Mouse (Mus musculus) C2C12 (cell line): ENCODE measurements at regions not wholly inside any gene's neighbourhood (a gene's known extent, or its start where the extent isn't known, plus 50 kb on each side); places are given as distances from the start of the nearest gene placed in this dataset.

Experiments
- H3K27me3 ChIP-seq: one replicate; pipeline ENCODE4 v1.6.1; 2011; ENCODE audit not compliant: control insufficient read depth, insufficient read depth, insufficient read length
- H3K36me3 ChIP-seq: one replicate; pipeline ENCODE4 v1.6.1; 2011; ENCODE audit not compliant: control insufficient read depth, insufficient read depth
- H3K4me3 ChIP-seq: one replicate; pipeline ENCODE4 v1.5.1; 2011; ENCODE audit warnings: mild to moderate bottlenecking, control low read depth; ENCODE audit not compliant: poor library complexity, insufficient read depth, severe bottlenecking
- H3K79me2 ChIP-seq: one replicate; pipeline ENCODE4 v1.6.1; 2011; ENCODE audit not compliant: control insufficient read depth, insufficient read depth
- H3K79me3 ChIP-seq: one replicate; pipeline ENCODE4 v1.6.1; 2011; ENCODE audit warnings: low read depth, control low read depth
- H3ac ChIP-seq: one replicate; pipeline ENCODE3; 2011; ENCODE audit warnings: low read depth; ENCODE audit not compliant: control insufficient read depth, insufficient read length
- CEBPB ChIP-seq: IDR thresholded peaks from one replicate; pipeline ENCODE4 v1.6.1; 2011; ENCODE audit warnings: low read depth, mild to moderate bottlenecking, control low read depth, moderate library complexity
- CTCF ChIP-seq: IDR thresholded peaks from one replicate; pipeline ENCODE4 v1.5.1; 2011; ENCODE audit not compliant: control insufficient read depth, insufficient read depth, insufficient read length
- FOSL1 ChIP-seq: IDR thresholded peaks from one replicate; pipeline ENCODE4 v1.8.0; 2011; ENCODE audit warnings: mild to moderate bottlenecking, low read length; ENCODE audit not compliant: poor library complexity, insufficient read depth, severe bottlenecking
- MAX ChIP-seq: IDR thresholded peaks from one replicate; pipeline ENCODE4 v1.6.1; 2011; ENCODE audit warnings: mild to moderate bottlenecking, control low read depth
- MYOD1 ChIP-seq: IDR thresholded peaks from one replicate; pipeline ENCODE4 v1.6.1; 2011; ENCODE audit warnings: low read depth; ENCODE audit not compliant: control insufficient read depth, insufficient read length
- MYOG ChIP-seq: IDR thresholded peaks from one replicate; pipeline ENCODE4 v1.6.1; 2011; ENCODE audit not compliant: control insufficient read depth, insufficient read length; ENCODE audit errors: extremely low read depth
- USF1 ChIP-seq: IDR thresholded peaks from one replicate; pipeline ENCODE4 v1.6.1; 2011; ENCODE audit warnings: low read depth, mild to moderate bottlenecking, control low read depth, moderate library complexity

- no peak for TF ChIP-seq CEBPB
- TF ChIP-seq MYOG, result no peak
- TF ChIP-seq USF1, result no peak
- no peak for TF ChIP-seq CTCF
- no peak for TF ChIP-seq MAX
- TF ChIP-seq FOSL1, result no peak
- TF ChIP-seq MYOD1, result no peak
- Histone ChIP-seq H3K36me3 (no peaks in the 10 kb centered on the region), H3K79me2 (no peaks in the 10 kb centered on the region), H3ac (no peak overlapping the region), H3K27me3 (no peaks in the 10 kb centered on the region), H3K4me3 (no peak overlapping the region), H3K79me3 (no peaks in the 10 kb centered on the region)
These were observed 241.3 kb upstream of the Marcks start for GRCm38 (mm10) chr10:37380024-37380423.

DNA sequence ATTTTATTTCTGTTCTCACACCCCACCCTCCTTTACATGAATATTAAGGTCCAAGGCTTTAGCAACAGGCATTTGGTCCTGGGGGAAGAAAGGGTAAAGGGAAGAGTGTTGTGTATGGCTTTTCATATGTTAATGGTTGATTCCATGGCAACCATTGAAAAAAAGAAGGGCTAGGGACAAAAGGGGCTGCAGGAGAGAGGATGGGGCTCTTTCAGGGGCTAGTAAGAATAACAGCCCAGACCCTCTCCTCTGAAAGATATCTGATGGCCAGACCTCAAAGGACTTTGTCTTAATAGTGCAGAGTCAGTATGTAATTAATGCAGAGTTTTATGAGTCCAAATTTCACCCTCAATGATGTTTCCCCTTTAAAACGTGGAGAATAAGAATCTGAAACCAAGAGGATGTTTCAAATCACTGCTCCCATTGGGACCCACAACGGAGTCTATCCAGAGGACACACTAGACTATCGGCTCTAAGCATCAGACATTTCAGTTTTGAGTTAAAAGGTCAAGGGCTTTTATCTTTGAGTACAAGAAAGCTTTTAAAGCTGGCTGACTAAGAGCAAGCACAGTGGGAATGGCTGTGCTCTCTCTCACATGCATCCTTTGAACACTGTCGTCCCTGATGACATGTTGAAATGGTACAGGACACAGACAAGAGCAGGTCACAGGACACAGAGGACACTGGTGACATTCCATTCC lies 239.4 kb upstream of the Marcks start:
- Histone ChIP-seq H3K79me2 (no peaks in the 10 kb centered on the region), H3K79me3 (no peaks in the 10 kb centered on the region), H3K4me3 (no peak overlapping the region), H3K27me3 (no peaks in the 10 kb centered on the region), H3ac (no peak overlapping the region), H3K36me3 (no peaks in the 10 kb centered on the region)
- no peak for TF ChIP-seq MYOG

- no peak overlapping the region for H3ac ChIP-seq
- TF ChIP-seq FOSL1 (no peak), MAX (no peak), CEBPB (no peak), CTCF (no peak), MYOD1 (no peak), USF1 (no peak), MYOG (no peak)
- no peak overlapping the region for H3K4me3 ChIP-seq
- no peaks in the 10 kb centered on the region for H3K79me2 ChIP-seq
- H3K36me3 ChIP-seq, result no peaks in the 10 kb centered on the region
- no peaks in the 10 kb centered on the region for H3K27me3 ChIP-seq
- no peaks in the 10 kb centered on the region for H3K79me3 ChIP-seq
These were observed 238.7 kb upstream of the Marcks start for GRCm38 (mm10) chr10:37377258-37378001.

- H3K79me2 ChIP-seq, result no peaks in the 10 kb centered on the region
- no peaks in the 10 kb centered on the region for H3K36me3 ChIP-seq
- no peaks in the 10 kb centered on the region for H3K79me3 ChIP-seq
- TF ChIP-seq CTCF (no peak), MAX (no peak), MYOG (no peak), FOSL1 (no peak), USF1 (no peak), MYOD1 (no peak), CEBPB (no peak)
- H3K27me3 ChIP-seq, result no peaks in the 10 kb centered on the region
- no peak overlapping the region for H3K4me3 ChIP-seq
- H3ac ChIP-seq, result no peak overlapping the region
These were observed 237.5 kb upstream of the Marcks start for GRCm38 (mm10) chr10:37376172-37376571.

DNA sequence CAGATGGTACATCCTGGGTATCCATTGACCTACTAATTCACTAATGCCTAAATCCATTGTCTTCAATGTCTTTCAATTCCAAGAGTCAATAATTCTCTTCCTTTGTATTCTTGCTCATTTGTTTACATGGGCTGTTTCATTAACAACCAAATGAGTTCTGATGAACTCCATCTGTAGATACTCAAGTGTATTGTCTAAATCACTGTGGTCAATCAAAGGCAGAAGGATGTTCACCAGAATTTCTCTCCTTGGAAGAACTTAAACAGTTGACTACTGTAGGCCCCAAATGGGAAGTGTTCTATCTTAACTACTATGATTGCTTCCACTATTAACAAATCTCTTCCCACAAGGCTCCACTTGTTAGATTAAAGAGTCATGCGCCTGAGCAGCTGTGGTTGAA lies 236.9 kb upstream of the Marcks start:
- Histone ChIP-seq H3K36me3 (no peaks in the 10 kb centered on the region), H3K79me2 (no peaks in the 10 kb centered on the region), H3K79me3 (no peaks in the 10 kb centered on the region), H3K4me3 (no peak overlapping the region), H3K27me3 (no peaks in the 10 kb centered on the region), H3ac (no peak overlapping the region)
- no peak for TF ChIP-seq CTCF
- no peak for TF ChIP-seq MAX
- TF ChIP-seq USF1, result no peak
- TF ChIP-seq CEBPB, result no peak
- no peak for TF ChIP-seq FOSL1
- TF ChIP-seq MYOD1, result no peak
- TF ChIP-seq MYOG, result no peak

DNA sequence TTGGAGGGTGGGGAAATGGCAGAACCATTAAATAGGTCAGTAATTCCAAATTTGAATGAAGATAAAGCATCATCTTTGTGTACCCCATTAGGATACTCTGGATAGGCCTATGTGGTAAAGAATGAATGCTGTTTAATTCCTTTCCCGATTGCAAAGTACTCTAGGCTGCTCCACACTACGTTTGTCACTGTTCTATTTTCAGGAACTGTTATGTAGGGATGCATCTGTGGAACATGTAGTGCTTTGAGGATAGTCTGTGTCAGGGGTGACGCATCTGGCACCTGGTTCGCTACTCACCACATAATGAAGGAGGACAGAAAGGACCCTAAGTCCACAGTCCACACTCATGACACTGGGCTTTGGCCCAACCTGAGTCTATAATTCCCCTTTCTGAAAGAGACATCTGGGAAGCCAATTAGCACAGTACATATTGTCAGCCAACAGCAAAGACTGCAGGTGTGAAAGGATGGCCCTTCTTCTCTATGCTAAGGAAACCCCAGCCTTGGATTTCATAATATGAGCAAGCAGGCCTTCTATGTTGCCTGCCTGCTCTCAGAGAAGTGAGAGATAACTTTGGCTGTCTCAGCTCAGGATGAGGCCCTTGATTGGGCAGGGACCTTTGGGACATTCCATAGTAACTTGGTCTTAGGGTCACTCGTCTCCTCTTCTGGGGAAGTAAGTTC lies 230.4 kb upstream of the Marcks start:
- TF ChIP-seq MYOG, result no peak
- no peak for TF ChIP-seq USF1
- TF ChIP-seq MAX, result no peak
- no peak for TF ChIP-seq CEBPB
- TF ChIP-seq MYOD1, result no peak
- no peak for TF ChIP-seq FOSL1
- no peak for TF ChIP-seq CTCF
- no peaks in the 10 kb centered on the region for H3K79me2 ChIP-seq
- H3K36me3 ChIP-seq, result no peaks in the 10 kb centered on the region
- no peaks in the 10 kb centered on the region for H3K27me3 ChIP-seq
- no peak overlapping the region for H3ac ChIP-seq
- no peaks in the 10 kb centered on the region for H3K79me3 ChIP-seq
- H3K4me3 ChIP-seq, result no peak overlapping the region
